Comparison of ENCODE assay signal across 20 mouse cellular contexts in the genomic region with DNA sequence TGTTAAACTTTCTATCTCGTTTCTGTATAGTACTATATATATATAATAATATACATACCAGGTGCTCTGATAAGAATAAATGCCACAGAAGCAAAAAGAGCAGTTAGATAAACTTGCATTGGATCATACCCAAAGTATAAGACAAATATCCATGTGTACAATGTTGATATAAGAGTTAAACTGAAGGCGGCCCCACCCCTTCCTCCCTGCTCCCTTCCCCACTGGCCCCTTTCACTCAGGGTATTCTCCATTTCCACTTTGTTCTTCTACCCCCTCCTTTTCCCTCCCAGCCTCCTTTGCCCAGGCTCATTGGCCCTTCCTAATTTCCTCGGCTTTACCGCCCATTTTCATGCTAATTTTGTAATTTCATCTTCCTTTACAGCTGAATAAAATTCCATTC. TPM values are rescaled to one million over a fixed set of nuclear protein-coding genes. Genes with fewer than 3 reads are reported as not detected.
"Had no signal": no experiment of that assay in that cellular context is flagged by ENCODE, and none has a peak within 500 bp of the region (broad histone marks: within the 10 kb centered on the region; RNA-seq: fewer than 3 reads in every experiment).

No protein-coding gene starts in this region.

- H3K36me3 ChIP-seq: limb, embryonic 10.5 days; limb, embryonic 13.5 days; liver, embryonic 12.5 days; liver, embryonic 15.5 days; midbrain, embryonic 10.5 days; neural tube, embryonic 13.5 days; stomach, embryonic 15.5 days had no signal

- H3K9ac ChIP-seq: limb, embryonic 13.5 days; liver, embryonic 12.5 days; liver, embryonic 15.5 days; neural tube, embryonic 13.5 days; stomach, embryonic 15.5 days had no signal

- H3K4me2 ChIP-seq: limb, embryonic 13.5 days; liver, embryonic 12.5 days; liver, embryonic 15.5 days; neural tube, embryonic 13.5 days; stomach, embryonic 15.5 days had no signal

- H3K9me3 ChIP-seq: limb, embryonic 10.5 days; liver, embryonic 12.5 days; liver, embryonic 15.5 days; midbrain, embryonic 10.5 days; neural tube, embryonic 13.5 days; stomach, embryonic 15.5 days had no signal

- H3K4me3 ChIP-seq: limb, embryonic 10.5 days; limb, embryonic 13.5 days; liver, embryonic 12.5 days; liver, embryonic 15.5 days; midbrain, embryonic 10.5 days; myocyte; neural tube, embryonic 13.5 days; stomach, embryonic 15.5 days had no signal

- ATAC-seq: liver, embryonic 12.5 days had no signal

- H3K27me3 ChIP-seq: limb, embryonic 13.5 days; liver, embryonic 12.5 days; liver, embryonic 15.5 days; neural tube, embryonic 13.5 days; stomach, embryonic 15.5 days had no signal

- H3K4me1 ChIP-seq: limb, embryonic 10.5 days; limb, embryonic 13.5 days; liver, embryonic 12.5 days; liver, embryonic 15.5 days; midbrain, embryonic 10.5 days; neural tube, embryonic 13.5 days; stomach, embryonic 15.5 days had no signal

- H3K27ac ChIP-seq: limb, embryonic 10.5 days; limb, embryonic 13.5 days; liver, embryonic 12.5 days; liver, embryonic 15.5 days; midbrain, embryonic 10.5 days; neural tube, embryonic 13.5 days; stomach, embryonic 15.5 days had no signal

- DNase-seq: kidney, adult 18-20 months; kidney, adult 9 months; kidney, postnatal 14 days; kidney, postnatal 4 days; liver; lung, adult 2 months; lung, postnatal 14 days; lung, postnatal 4 days; retina, postnatal 1 day; right cerebral cortex, postnatal 25 days; spleen, adult 18-20 months; thymus, postnatal 25 days had no signal

RNA-seq across cellular contexts. Expression of a gene that starts 36.5 kb away (rescaled TPM):
- polyA plus RNA-seq: liver, embryonic 12.5 days; myocyte had no signal
